ENCODE assay signal across 8 mouse cellular contexts in genomic region chr2:172938761-172939638, GRCm38 (mm10). TPM values are rescaled to one million over a fixed set of nuclear protein-coding genes. Genes with fewer than 3 reads are reported as not detected.
DNase-seq lines count a peak whose midpoint lies in the region; ATAC-seq lines count a peak whose summit lies in the region.

No protein-coding gene starts in this region.

- peak overlapping the region; percentile 75; the same call in 1 of the 2 replicates for H3K27ac ChIP-seq in forebrain, embryonic 12.5 days
- no peak overlapping the region for H3K27ac ChIP-seq in midbrain, embryonic 13.5 days

- peaks cover 99% of the 10 kb centered on the region for H3K27me3 ChIP-seq in forebrain, embryonic 12.5 days
- H3K27me3 ChIP-seq in midbrain, embryonic 13.5 days: peaks cover 92% of the 10 kb centered on the region

- H3K9me3 ChIP-seq in forebrain, embryonic 12.5 days: no peaks in the 10 kb centered on the region
- H3K9me3 ChIP-seq in midbrain, embryonic 13.5 days: no peaks in the 10 kb centered on the region

- peak overlapping the region; percentile 56 for H3K9ac ChIP-seq in forebrain, embryonic 12.5 days
- H3K9ac ChIP-seq in midbrain, embryonic 13.5 days (replicated peaks): peak overlapping the region; percentile 59

- WGBS in forebrain, embryonic 12.5 days: under 1% methylated on average over 57 of the region's 57 CpGs
- WGBS in midbrain, embryonic 13.5 days: under 1% methylated on average over 57 of the region's 57 CpGs

- H3K4me3 ChIP-seq in forebrain, embryonic 12.5 days (replicated peaks): peak overlapping the region; percentile 49
- H3K4me3 ChIP-seq in midbrain, embryonic 13.5 days (replicated peaks): peak overlapping the region; percentile 47

- peak; percentile 60 for DNase-seq in CD4-positive, CD25-positive, alpha-beta regulatory T cell, adult 2 months (ENCODE audit: low read depth, low spot score)
- DNase-seq in MN1 (ENCODE audit: low spot score): peak; percentile 41
- DNase-seq in kidney, adult 8-10 months: peak; percentile 69 to 80
- peak; percentile 60 to 72 for DNase-seq in thymus, postnatal 36 days
- DNase-seq in cerebellum, adult 9-11 months: no peak
- no peak for DNase-seq in cerebellum, postnatal 4 days (ENCODE audit: low spot score in 2 of 2)

- peaks cover 71% of the 10 kb centered on the region for H3K4me1 ChIP-seq in forebrain, embryonic 12.5 days
- H3K4me1 ChIP-seq in midbrain, embryonic 13.5 days (replicated peaks): peaks cover 63% of the 10 kb centered on the region

- no peaks in the 10 kb centered on the region for H3K36me3 ChIP-seq in forebrain, embryonic 12.5 days (replicated peaks)
- H3K36me3 ChIP-seq in midbrain, embryonic 13.5 days: no peaks in the 10 kb centered on the region

- H3K4me2 ChIP-seq in forebrain, embryonic 12.5 days: peak overlapping the region; percentile 72
- peak overlapping the region; percentile 83 for H3K4me2 ChIP-seq in midbrain, embryonic 13.5 days (replicated peaks)

- ATAC-seq in forebrain, embryonic 12.5 days (ENCODE audit: low FRiP score): no peak
- ATAC-seq in midbrain, embryonic 13.5 days: no peak

RNA-seq across cellular contexts. Expression of gene Bmp7, which starts 1.1 kb away (rescaled TPM):
- polyA plus RNA-seq in forebrain, embryonic 12.5 days (2016; fragmentation: Nextera tagmentation; extraction: Ambion mirVana): 9.5 and 13.2 TPM in 2 replicates
- 9.1 and 12.6 TPM in 2 replicates for polyA plus RNA-seq in midbrain, embryonic 13.5 days (2015; fragmentation: Nextera tagmentation; extraction: Ambion mirVana)

RNA-seq across cellular contexts. Expression of gene Spo11, which starts 38.5 kb away (rescaled TPM):
- polyA plus RNA-seq in forebrain, embryonic 12.5 days (2016; fragmentation: Nextera tagmentation; extraction: Ambion mirVana): 0.27 and 1.0 TPM in 2 replicates
- 0.53 and 0.61 TPM in 2 replicates for polyA plus RNA-seq in midbrain, embryonic 13.5 days (2015; fragmentation: Nextera tagmentation; extraction: Ambion mirVana)

Comparison
In these comparisons a context has a peak if more than half of its experiments do, and no peak if none do; other contexts are left out.
1. DNase-seq: peak in CD4-positive, CD25-positive, alpha-beta regulatory T cell, adult 2 months (single experiment), MN1 (single experiment), kidney, adult 8-10 months (2 of 2) and thymus, postnatal 36 days (2 of 2); none in cerebellum, adult 9-11 months (single experiment) and cerebellum, postnatal 4 days (0 of 2).